ENCODE assay signal across 9 mouse cellular contexts in genomic region chr10:70245559-70245945, GRCm38 (mm10). TPM values are rescaled to one million over a fixed set of nuclear protein-coding genes. Genes with fewer than 3 reads are reported as not detected.
A peak's percentile ranks its signal among the peaks of the same experiment; 100 is the strongest.
DNase-seq lines count a peak whose midpoint lies in the region; ATAC-seq and TF ChIP-seq lines count a peak whose summit lies in the region.
"Had no signal": no experiment of that assay in that cellular context is flagged by ENCODE, and none has a peak within 500 bp of the region (broad histone marks: within the 10 kb centered on the region; RNA-seq: fewer than 3 reads in every experiment).

No protein-coding gene starts in this region.

- DNase-seq in heart, adult 8-10 months (ENCODE audit: low spot score), result no peak
- DNase-seq in NIH3T3 (ENCODE audit: low read depth), result peak; percentile 24
- DNase-seq in embryonic facial prominence, embryonic 14.5 days (ENCODE audit: low spot score), result no peak
- DNase-seq in hindbrain, postnatal 0 days (ENCODE audit: low spot score), result peak; percentile 22
- no peak for DNase-seq in midbrain, postnatal 0 days (ENCODE audit: low spot score)
- DNase-seq in layer of hippocampus, adult 11-12 months (ENCODE audit: low spot score), result no peak
- no peak for DNase-seq in urinary bladder, postnatal 10 days (ENCODE audit: low spot score)

- no peaks in the 10 kb centered on the region for H3K36me3 ChIP-seq in heart, embryonic 11.5 days (ENCODE audit: control insufficient read depth, insufficient read depth, low read length)
- H3K36me3 ChIP-seq in embryonic facial prominence, embryonic 14.5 days (ENCODE audit: control insufficient read depth, insufficient read depth, low read length), result no peaks in the 10 kb centered on the region
- no peaks in the 10 kb centered on the region for H3K36me3 ChIP-seq in hindbrain, postnatal 0 days (ENCODE audit: insufficient read depth, low read length)
- no peaks in the 10 kb centered on the region for H3K36me3 ChIP-seq in midbrain, postnatal 0 days (ENCODE audit: insufficient read depth, low read length)

- peaks cover 11% of the 10 kb centered on the region for H3K27me3 ChIP-seq in heart, embryonic 11.5 days (ENCODE audit: control insufficient read depth, insufficient read depth, low read length)
- peaks cover 36% of the 10 kb centered on the region for H3K27me3 ChIP-seq in embryonic facial prominence, embryonic 14.5 days (replicated peaks; ENCODE audit: control insufficient read depth, insufficient read depth, low read length)
- H3K27me3 ChIP-seq in hindbrain, postnatal 0 days (ENCODE audit: insufficient read depth, low read length), result no peaks in the 10 kb centered on the region
- peaks cover 9% of the 10 kb centered on the region; the same call in 1 of the 2 replicates for H3K27me3 ChIP-seq in midbrain, postnatal 0 days (ENCODE audit: insufficient read depth, low read length)

- no peak for ATAC-seq in heart, embryonic 11.5 days (replicated peaks; ENCODE audit: insufficient number of reproducible peaks, low FRiP score, low TSS enrichment)
- ATAC-seq in embryonic facial prominence, embryonic 14.5 days (ENCODE audit: low read depth), result 0 out of 2 replicates have a peak, but pooled peaks have one; percentile 23
- ATAC-seq in hindbrain, postnatal 0 days, result no peak
- no peak for ATAC-seq in midbrain, postnatal 0 days (ENCODE audit: low FRiP score)

- H3K9ac ChIP-seq in heart, embryonic 11.5 days (ENCODE audit: low read depth, low read length), result peak overlapping the region; percentile 74
- H3K9ac ChIP-seq in embryonic facial prominence, embryonic 14.5 days (ENCODE audit: low read depth, low read length), result peak overlapping the region; percentile 73
- H3K9ac ChIP-seq in hindbrain, postnatal 0 days (replicated peaks; ENCODE audit: low read length), result peak overlapping the region; percentile 72
- peak overlapping the region; percentile 79 for H3K9ac ChIP-seq in midbrain, postnatal 0 days (replicated peaks; ENCODE audit: low read length, poor library complexity, severe bottlenecking)

- H3K4me3 ChIP-seq in heart, embryonic 11.5 days (ENCODE audit: low read depth, low read length), result peak overlapping the region; percentile 66
- H3K4me3 ChIP-seq in embryonic facial prominence, embryonic 14.5 days (ENCODE audit: low read depth, low read length), result peak overlapping the region; percentile 62
- peak overlapping the region; percentile 72 for H3K4me3 ChIP-seq in hindbrain, postnatal 0 days (ENCODE audit: low read length)
- H3K4me3 ChIP-seq in midbrain, postnatal 0 days (ENCODE audit: low read depth, low read length), result peak overlapping the region; percentile 71

- 2% methylated on average over 16 of the region's 16 CpGs for WGBS in heart, embryonic 11.5 days (ENCODE audit: insufficient replicate concordance)
- under 1% methylated on average over 16 of the region's 16 CpGs for WGBS in embryonic facial prominence, embryonic 14.5 days
- WGBS in hindbrain, postnatal 0 days, result 2% methylated on average over 16 of the region's 16 CpGs
- whole genome bisulfite sequencing in midbrain, postnatal 0 days, result 2% methylated on average over 16 of the region's 16 CpGs

- no peak for TF ChIP-seq CTCF in hindbrain, postnatal 0 days (IDR thresholded peaks at IDR 0.05; ENCODE audit: low read depth)
- TF ChIP-seq CTCF in midbrain, postnatal 0 days (IDR thresholded peaks at IDR 0.05), result no peak

- no peaks in the 10 kb centered on the region for H3K9me3 ChIP-seq in heart, embryonic 11.5 days (replicated peaks; ENCODE audit: control insufficient read depth, low read length)
- no peaks in the 10 kb centered on the region for H3K9me3 ChIP-seq in embryonic facial prominence, embryonic 14.5 days (ENCODE audit: control insufficient read depth, low read length)
- no peaks in the 10 kb centered on the region for H3K9me3 ChIP-seq in hindbrain, postnatal 0 days (ENCODE audit: low read length)
- no peaks in the 10 kb centered on the region for H3K9me3 ChIP-seq in midbrain, postnatal 0 days (ENCODE audit: low read length)

- H3K4me2 ChIP-seq in heart, embryonic 11.5 days, result peak overlapping the region; percentile 95
- peak overlapping the region; percentile 96 for H3K4me2 ChIP-seq in embryonic facial prominence, embryonic 14.5 days (ENCODE audit: low read depth, low read length)
- H3K4me2 ChIP-seq in hindbrain, postnatal 0 days (ENCODE audit: low read depth, low read length), result peak overlapping the region; percentile 99
- peak overlapping the region; percentile 98 for H3K4me2 ChIP-seq in midbrain, postnatal 0 days (ENCODE audit: low read depth, low read length, poor library complexity, severe bottlenecking)

- H3K27ac ChIP-seq in heart, embryonic 11.5 days (ENCODE audit: low read depth, low read length), result no peak overlapping the region
- no peak overlapping the region for H3K27ac ChIP-seq in embryonic facial prominence, embryonic 14.5 days (replicated peaks; ENCODE audit: low read depth, low read length)
- H3K27ac ChIP-seq in hindbrain, postnatal 0 days, result peak overlapping the region; percentile 48; the same call in 1 of the 2 replicates
- no peak overlapping the region for H3K27ac ChIP-seq in midbrain, postnatal 0 days (ENCODE audit: low read depth, low read length)

- peaks cover 11% of the 10 kb centered on the region; the same call in 1 of the 2 replicates for H3K4me1 ChIP-seq in heart, embryonic 11.5 days (ENCODE audit: control insufficient read depth, insufficient read depth, low read length)
- 0 out of 2 replicates have a peak, but pooled peaks cover 9% of the 10 kb centered on the region for H3K4me1 ChIP-seq in embryonic facial prominence, embryonic 14.5 days (ENCODE audit: control insufficient read depth, insufficient read depth, low read length)
- no peaks in the 10 kb centered on the region; the same call in 1 of the 2 replicates for H3K4me1 ChIP-seq in hindbrain, postnatal 0 days (ENCODE audit: insufficient read depth, low read length)
- no peaks in the 10 kb centered on the region for H3K4me1 ChIP-seq in midbrain, postnatal 0 days (ENCODE audit: insufficient read depth, low read length)

RNA-seq across cellular contexts. Expression of gene Slc16a9, which starts 0.7 kb away (rescaled TPM):
- polyA plus RNA-seq in heart, embryonic 11.5 days (2014; fragmentation: Nextera tagmentation; extraction: Ambion mirVana), result 0.53 and 0.79 TPM in 2 replicates
- total RNA-seq in heart, adult 8-10 months (2022), result 1 to 10 TPM; 2.3 to 4.3 (median 3.8) TPM
- 6.2 and 7.0 TPM in 2 replicates for polyA plus RNA-seq in embryonic facial prominence, embryonic 14.5 days (2014; fragmentation: Nextera tagmentation; extraction: Ambion mirVana)
- 7.3 and 11.6 TPM in 2 replicates for total RNA-seq in hindbrain, postnatal 0 days (2014; rRNA removed)
- 4.5 and 4.7 TPM in 2 replicates for polyA plus RNA-seq in hindbrain, postnatal 0 days (2015; fragmentation: Nextera tagmentation; extraction: Ambion mirVana)
- 8.9 and 13.0 TPM in 2 replicates for total RNA-seq in midbrain, postnatal 0 days (2014; rRNA removed)
- 3.7 and 4.2 TPM in 2 replicates for polyA plus RNA-seq in midbrain, postnatal 0 days (2015; fragmentation: Nextera tagmentation; extraction: Ambion mirVana)

RNA-seq across cellular contexts. Expression of gene Mrln, which starts 41.1 kb away (rescaled TPM):
- polyA plus RNA-seq in heart, embryonic 11.5 days (2014; fragmentation: Nextera tagmentation; extraction: Ambion mirVana), result 0.49 and 0.77 TPM in 2 replicates
- 1 to 10 TPM; 1.9 to 4.2 (median 3.0) TPM for total RNA-seq in heart, adult 8-10 months (2022)
- polyA plus RNA-seq in embryonic facial prominence, embryonic 14.5 days (2014; fragmentation: Nextera tagmentation; extraction: Ambion mirVana), result 49.9 and 73.9 TPM in 2 replicates
- total RNA-seq in hindbrain, postnatal 0 days (2014; rRNA removed), result 5.3 and 6.3 TPM in 2 replicates
- polyA plus RNA-seq in hindbrain, postnatal 0 days (2015; fragmentation: Nextera tagmentation; extraction: Ambion mirVana), result 3.3 and 3.9 TPM in 2 replicates
- total RNA-seq in midbrain, postnatal 0 days (2014; rRNA removed), result 1.9 TPM in 1 of 2 replicates, not detected in the other
- polyA plus RNA-seq in midbrain, postnatal 0 days (2015; fragmentation: Nextera tagmentation; extraction: Ambion mirVana), result 1.3 and 1.5 TPM in 2 replicates
- total RNA-seq: left cerebral cortex, adult 18-20 months had no signal

Comparison
In these comparisons a context has a peak if more than half of its experiments do, and no peak if none do; other contexts are left out.
1. DNase-seq: peak in NIH3T3 (single experiment) and hindbrain, postnatal 0 days (single experiment); none in heart, adult 8-10 months (single experiment), embryonic facial prominence, embryonic 14.5 days (single experiment), midbrain, postnatal 0 days (single experiment), layer of hippocampus, adult 11-12 months (single experiment) and urinary bladder, postnatal 10 days (single experiment).
2. RNA of gene Mrln, which starts 41.1 kb away (polyA plus RNA-seq): 49.9 to 73.9 TPM in embryonic facial prominence, embryonic 14.5 days; 3.3 to 3.9 TPM in hindbrain, postnatal 0 days, 1.3 to 1.5 TPM in midbrain, postnatal 0 days and 0.49 to 0.77 TPM in heart, embryonic 11.5 days; every median in the first group is over 10 times any median in the second.
3. Peak in every context shown above with its lines, with median percentiles within 50 percentile points of each other: H3K4me2 ChIP-seq, H3K4me3 ChIP-seq and H3K9ac ChIP-seq.